Mouse (Mus musculus) midbrain, embryonic 16.5 days (tissue): ENCODE measurements around the gene Cdk2ap2. TPM values are rescaled to one million over a fixed set of nuclear protein-coding genes. Genes with fewer than 3 reads are reported as not detected.
A peak's percentile ranks its signal among the peaks of the same experiment; 100 is the strongest.
"Not testable (repeated sequence)": the region's sequence is repeated elsewhere in the genome, so short reads cannot be mapped to it uniquely, and the experiment has no call there.

Experiments used
- ATAC-seq: fragments of 200-750 bp; cut with Nextera tagmentation; 2 replicates; pipeline ENCODE4 v1.8.0; 2017; ENCODE audit warnings: moderate TSS enrichment
- H3K27ac ChIP-seq: fragments of 300-500 bp; sonication (generic); 2 replicates; pipeline ENCODE4 v1.5.1; 2014; ENCODE audit warnings: mild to moderate bottlenecking, low read length, mixed read lengths
- H3K27me3 ChIP-seq: fragments of 300-500 bp; sonication (generic); 2 replicates; pipeline ENCODE4 v1.6.1; 2014; ENCODE audit warnings: low read depth, low read length, mixed read lengths; ENCODE audit not compliant: control insufficient read depth, insufficient read depth
- H3K36me3 ChIP-seq: fragments of 300-500 bp; sonication (generic); 2 replicates; pipeline ENCODE4 v1.6.1; 2014; ENCODE audit warnings: mild to moderate bottlenecking, low read length, moderate library complexity, mixed read lengths; ENCODE audit not compliant: control insufficient read depth, insufficient read depth
- H3K4me1 ChIP-seq: fragments of 300-500 bp; sonication (generic); 2 replicates; pipeline ENCODE4 v1.6.1; 2014; ENCODE audit warnings: mild to moderate bottlenecking, low read length, mixed read lengths; ENCODE audit not compliant: control insufficient read depth, insufficient read depth
- H3K4me2 ChIP-seq: fragments of 300-500 bp; sonication (generic); 2 replicates; pipeline ENCODE4 v1.6.1; 2014; ENCODE audit warnings: mild to moderate bottlenecking, low read length, mixed read lengths
- H3K4me3 ChIP-seq: fragments of 300-500 bp; sonication (generic); 2 replicates; pipeline ENCODE4 v1.5.1; 2014; ENCODE audit warnings: low read depth, mild to moderate bottlenecking, low read length, moderate library complexity, mixed read lengths
- H3K9ac ChIP-seq: fragments of 300-500 bp; sonication (generic); 2 replicates; pipeline ENCODE4 v1.6.1; 2014; ENCODE audit warnings: low read depth, low read length, mixed read lengths
- H3K9me3 ChIP-seq: fragments of 300-500 bp; sonication (generic); replicated peaks from 2 replicates; pipeline ENCODE4 v1.6.1; 2014; ENCODE audit warnings: mild to moderate bottlenecking, low read length, mixed read lengths; ENCODE audit not compliant: control insufficient read depth, poor library complexity, severe bottlenecking
- WGBS: fragments of 180-500 bp; shearing (Covaris S2); extraction: QIAGEN DNeasy Blood & Tissue Kit; methylation state at CpG from one replicate; pipeline ENCODE4 v1.1.7; 2014; 5-methylcytosine and 5-hydroxymethylcytosine counted together
- polyA plus RNA-seq: library from polyadenylated mRNA; unstranded; fragments of >200 nt; fragmentation: Nextera tagmentation; extraction: Ambion mirVana; gene quantifications from 2 replicates; pipeline ENCODE4 v1.2.1, GENCODE M21; 2015

Gene Cdk2ap2
- polyA plus RNA-seq, 1 experiment from 2014 or later = 83.1 TPM

- Histone ChIP-seq H3K4me3 (no peak overlapping the region), H3K36me3 (peaks cover 34% of the 10 kb centered on the region), H3K27ac (no peak overlapping the region), H3K9ac (no peak overlapping the region), H3K27me3 (no peaks in the 10 kb centered on the region), H3K9me3 (no peaks in the 10 kb centered on the region), H3K4me1 (no peaks in the 10 kb centered on the region), H3K4me2 (no peak overlapping the region)
- no peak for ATAC-seq
- 91% methylated on average over 10 of the region's 10 CpGs for WGBS
Observed at GRCm38 (mm10) chr19:4114551-4114950, 17.6 kb downstream of the Cdk2ap2 start.

GRCm38 (mm10) chr19:4115144-4115543 lies 18.2 kb downstream of the Cdk2ap2 start:
- 98% methylated on average over 10 of the region's 10 CpGs for WGBS

GRCm38 (mm10) chr19:4115816-4116215 lies 18.8 kb downstream of the Cdk2ap2 start:
- WGBS = 86% methylated on average over 11 of the region's 11 CpGs
- no peak for ATAC-seq
- no peaks in the 10 kb centered on the region for H3K27me3 ChIP-seq

More at GRCm38 (mm10) chr19:4115144-4115543, 18.2 kb downstream of the Cdk2ap2 start:
- Histone ChIP-seq H3K9me3 (no peaks in the 10 kb centered on the region), H3K27me3 (no peaks in the 10 kb centered on the region), H3K4me3 (no peak overlapping the region), H3K9ac (no peak overlapping the region), H3K4me2 (no peak overlapping the region), H3K36me3 (peaks cover 32% of the 10 kb centered on the region), H3K4me1 (peaks cover under 1% of the 10 kb centered on the region; the same call in 1 of the 2 replicates), H3K27ac (no peak overlapping the region)
- no peak for ATAC-seq

GRCm38 (mm10) chr19:4117006-4117405 lies 20.0 kb downstream of the Cdk2ap2 start:
- Histone ChIP-seq H3K9ac (no peak overlapping the region), H3K4me2 (no peak overlapping the region), H3K36me3 (peaks cover 23% of the 10 kb centered on the region), H3K4me1 (peaks cover 7% of the 10 kb centered on the region), H3K27ac (no peak overlapping the region), H3K27me3 (no peaks in the 10 kb centered on the region), H3K9me3 (no peaks in the 10 kb centered on the region), H3K4me3 (no peak overlapping the region)
- ATAC-seq = no peak
- WGBS = 98% methylated on average over 7 of the region's 7 CpGs

More at GRCm38 (mm10) chr19:4115816-4116215, 18.8 kb downstream of the Cdk2ap2 start:
- H3K27ac ChIP-seq = no peak overlapping the region
- H3K4me2 ChIP-seq = no peak overlapping the region
- H3K4me3 ChIP-seq = no peak overlapping the region
- no peak overlapping the region for H3K9ac ChIP-seq
- peaks cover 7% of the 10 kb centered on the region for H3K4me1 ChIP-seq
- H3K36me3 ChIP-seq = peaks cover 32% of the 10 kb centered on the region
- no peaks in the 10 kb centered on the region for H3K9me3 ChIP-seq

- Histone ChIP-seq H3K9ac (no peak overlapping the region), H3K36me3 (peaks cover 10% of the 10 kb centered on the region), H3K4me1 (peaks cover 7% of the 10 kb centered on the region), H3K27ac (no peak overlapping the region), H3K9me3 (no peaks in the 10 kb centered on the region), H3K27me3 (no peaks in the 10 kb centered on the region), H3K4me2 (no peak overlapping the region), H3K4me3 (no peak overlapping the region)
- WGBS = 95% methylated on average over 2 of the region's 2 CpGs
- ATAC-seq = no peak
Observed at GRCm38 (mm10) chr19:4118350-4118749, 21.4 kb downstream of the Cdk2ap2 start.

- 90% methylated on average over 6 of the region's 6 CpGs for WGBS
- Histone ChIP-seq H3K4me2 (peak overlapping the region; percentile 57), H3K9ac (peak overlapping the region; percentile 36; the same call in 1 of the 2 replicates), H3K36me3 (peaks cover 4% of the 10 kb centered on the region), H3K27ac (no peak overlapping the region), H3K4me3 (no peak overlapping the region), H3K4me1 (peaks cover 7% of the 10 kb centered on the region), H3K9me3 (no peaks in the 10 kb centered on the region), H3K27me3 (no peaks in the 10 kb centered on the region)
- no peak for ATAC-seq
Observed at GRCm38 (mm10) chr19:4119716-4120487, 22.9 kb downstream of the Cdk2ap2 start.

- no peaks in the 10 kb centered on the region for H3K9me3 ChIP-seq
- H3K27me3 ChIP-seq = no peaks in the 10 kb centered on the region
- ATAC-seq = no peak
- H3K4me1 ChIP-seq = peaks cover 7% of the 10 kb centered on the region
- peaks cover 2% of the 10 kb centered on the region for H3K36me3 ChIP-seq
- H3K4me3 ChIP-seq = peak overlapping the region; percentile 49
- peak overlapping the region; percentile 36 for H3K9ac ChIP-seq
- H3K27ac ChIP-seq = peak overlapping the region; percentile 63; the same call in 1 of the 2 replicates
- peak overlapping the region; percentile 57 for H3K4me2 ChIP-seq
- WGBS = 93% methylated on average over 2 of the region's 2 CpGs
Observed at GRCm38 (mm10) chr19:4120496-4120895, 23.5 kb downstream of the Cdk2ap2 start.

GRCm38 (mm10) chr19:4121097-4121805 lies 24.3 kb downstream of the Cdk2ap2 start:
- H3K27ac ChIP-seq = peak overlapping the region; percentile 86
- ATAC-seq = peak; percentile 90
- H3K36me3 ChIP-seq = no peaks in the 10 kb centered on the region; the same call in 1 of the 2 replicates
- H3K27me3 ChIP-seq = no peaks in the 10 kb centered on the region
- no peaks in the 10 kb centered on the region for H3K9me3 ChIP-seq
- H3K4me1 ChIP-seq = peaks cover 7% of the 10 kb centered on the region
- 2% methylated on average over 38 of the region's 38 CpGs for WGBS
- peak overlapping the region; percentile 49 for H3K4me3 ChIP-seq
- H3K9ac ChIP-seq = peak overlapping the region; percentile 64
- H3K4me2 ChIP-seq = peak overlapping the region; percentile 57

- not testable (repeated sequence) for H3K27me3 ChIP-seq, H3K4me2 ChIP-seq, H3K9me3 ChIP-seq, H3K9ac ChIP-seq, H3K36me3 ChIP-seq, H3K4me3 ChIP-seq, H3K27ac ChIP-seq, ATAC-seq
- 63% methylated on average over 6 of the region's 6 CpGs for WGBS
- H3K4me1 ChIP-seq = peaks cover 13% of the 10 kb centered on the region
Observed at GRCm38 (mm10) chr19:4121896-4122295, 24.9 kb downstream of the Cdk2ap2 start.
